Mouse (Mus musculus): Measurements from ENCODE around the gene Zfp382.
"Not testable (repeated sequence)": the region's sequence is repeated elsewhere in the genome, so short reads cannot be mapped to it uniquely, and the experiment has no call there.

Zfp382 gene

GRCm38 (mm10) chr7:30121308-30122187 is at the start of gene Zfp382:
TSS of gene Zfp382 (plus strand) at chr7:30121942.
- peak; percentile 73 to 76 for DNase-seq (ENCODE audit: low spot score in 2 of 2)

DNA sequence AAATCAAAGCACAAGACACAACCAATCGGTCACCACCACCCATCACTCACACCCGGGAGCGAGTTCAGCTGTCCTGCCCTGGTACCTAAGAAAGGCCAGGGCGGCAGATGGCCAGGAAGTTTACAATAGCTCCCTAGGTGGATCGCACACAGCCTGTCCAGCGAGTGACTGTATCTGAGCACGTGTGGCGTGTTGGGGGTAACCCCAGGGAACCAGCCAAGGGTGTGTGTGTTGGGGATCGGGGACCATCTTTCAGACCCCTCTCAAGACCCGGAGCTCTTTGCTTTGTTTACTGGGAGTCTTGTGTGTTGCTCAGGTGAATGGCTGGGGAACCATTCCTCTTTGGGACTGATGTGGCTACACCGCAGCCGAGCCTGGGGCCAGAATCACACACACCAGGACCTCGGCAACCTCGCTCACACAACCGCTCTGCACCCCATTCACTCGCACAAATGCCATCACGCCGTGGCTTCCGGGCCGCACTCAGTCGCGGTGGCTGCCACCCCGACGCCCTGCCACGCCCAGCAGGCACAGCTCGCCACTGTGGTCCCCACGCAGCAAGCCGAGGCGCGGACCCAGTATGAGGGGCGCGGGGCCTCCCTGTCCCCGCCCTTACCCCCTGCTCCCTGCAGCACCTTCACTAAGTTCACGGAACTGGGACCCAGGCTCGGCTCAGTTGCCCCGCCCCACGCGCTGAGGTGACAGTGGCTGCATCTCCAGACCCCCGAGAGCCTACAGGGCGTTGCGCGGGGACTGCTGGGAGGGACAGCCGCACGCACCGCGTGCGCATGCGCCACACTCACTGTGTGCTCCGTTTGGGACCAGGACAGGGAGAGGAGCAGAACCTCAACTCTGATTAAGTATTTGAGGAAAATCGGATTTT is 49.4 kb upstream of the Zfp382 start, which contains the start of gene Zfp82:
Gene Zfp82 (minus strand): TSS at position 755 of the 883 bp plus-strand sequence.
- DNase-seq (ENCODE audit: low spot score in 2 of 2), result peak; percentile 60 to 63

GRCm38 (mm10) chr7:30086524-30086923 is 35.2 kb upstream of the Zfp382 start:
- peak in 1 of 2 experiments; percentile 24 for DNase-seq (ENCODE audit: low spot score in 2 of 2)

GRCm38 (mm10) chr7:30089405-30089804 is 32.3 kb upstream of the Zfp382 start:
- DNase-seq (ENCODE audit: low spot score in 2 of 2), result no peak

DNA sequence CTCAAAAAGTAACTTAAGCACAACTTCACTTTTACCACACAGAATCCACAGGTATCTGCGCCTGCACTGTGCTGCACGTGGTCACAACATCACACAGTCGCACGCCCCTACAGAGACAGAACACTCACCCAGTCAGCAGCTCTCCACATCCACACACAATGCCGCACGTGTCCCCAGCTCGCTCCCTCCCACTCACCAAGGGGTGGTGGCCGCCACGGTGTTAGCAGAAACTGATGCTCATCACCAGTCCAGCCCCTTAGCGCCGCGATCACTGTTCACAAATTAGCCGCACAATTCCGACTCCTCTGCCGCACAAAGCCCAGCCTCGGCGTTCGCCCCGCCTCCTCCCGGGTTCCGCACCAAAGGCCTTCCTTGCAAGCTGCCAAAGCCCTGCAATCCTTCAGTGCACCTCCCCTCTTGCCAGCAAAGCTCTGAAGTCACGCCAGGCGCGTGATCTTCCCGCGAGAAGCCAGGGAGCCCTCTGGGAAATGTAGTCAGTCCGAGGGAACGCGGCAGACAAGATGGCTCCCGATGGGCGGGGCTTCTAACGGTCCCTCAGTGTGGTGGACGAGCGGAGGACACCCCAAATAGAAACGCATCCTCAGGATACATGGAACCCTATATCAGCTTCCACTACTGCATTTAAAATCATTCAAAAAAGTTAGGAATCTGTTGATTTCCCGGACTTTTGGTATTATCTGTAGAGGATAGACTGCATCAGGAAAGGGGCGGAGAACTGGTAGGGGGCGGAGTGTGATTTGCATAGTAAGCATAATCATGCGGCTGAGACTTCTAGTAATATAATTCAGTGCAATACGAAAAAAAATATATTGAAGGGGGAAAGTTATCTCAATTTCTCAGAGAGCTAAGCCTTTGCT is 31.4 kb upstream of the Zfp382 start, which contains the start of the genes Gm26920 and Zfp566:
Gene Gm26920 (minus strand): TSS at position 319 of the 878 bp plus-strand sequence.
Gene Zfp566 (minus strand): TSS at position 436 of the 878 bp plus-strand sequence.
- peak; percentile 85 to 93 for DNase-seq (ENCODE audit: low spot score in 2 of 2)

GRCm38 (mm10) chr7:30090970-30091585 is 30.7 kb upstream of the Zfp382 start:
- DNase-seq (ENCODE audit: low spot score in 2 of 2), result no peak

DNA sequence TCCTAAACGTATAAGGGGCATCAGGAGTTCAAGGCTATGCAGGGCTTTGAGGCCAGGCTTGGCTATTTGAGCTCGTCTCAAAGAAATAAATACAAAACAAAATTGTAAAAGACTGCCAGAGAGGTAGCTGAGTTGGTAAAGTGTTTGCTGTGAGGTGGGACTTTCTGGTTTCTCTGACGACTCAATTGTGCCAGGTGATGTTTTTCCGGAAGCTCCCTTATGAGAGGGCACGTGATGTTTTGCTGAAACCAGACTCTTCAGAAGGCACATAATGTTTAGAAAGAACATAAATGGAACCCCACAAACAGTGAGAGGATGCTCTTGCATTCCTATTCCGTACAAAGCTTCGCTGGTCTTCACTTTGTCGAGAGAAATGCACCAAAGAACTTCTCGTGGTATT is 29.1 kb upstream of the Zfp382 start:
- no peak for DNase-seq (ENCODE audit: low spot score in 2 of 2)

DNA sequence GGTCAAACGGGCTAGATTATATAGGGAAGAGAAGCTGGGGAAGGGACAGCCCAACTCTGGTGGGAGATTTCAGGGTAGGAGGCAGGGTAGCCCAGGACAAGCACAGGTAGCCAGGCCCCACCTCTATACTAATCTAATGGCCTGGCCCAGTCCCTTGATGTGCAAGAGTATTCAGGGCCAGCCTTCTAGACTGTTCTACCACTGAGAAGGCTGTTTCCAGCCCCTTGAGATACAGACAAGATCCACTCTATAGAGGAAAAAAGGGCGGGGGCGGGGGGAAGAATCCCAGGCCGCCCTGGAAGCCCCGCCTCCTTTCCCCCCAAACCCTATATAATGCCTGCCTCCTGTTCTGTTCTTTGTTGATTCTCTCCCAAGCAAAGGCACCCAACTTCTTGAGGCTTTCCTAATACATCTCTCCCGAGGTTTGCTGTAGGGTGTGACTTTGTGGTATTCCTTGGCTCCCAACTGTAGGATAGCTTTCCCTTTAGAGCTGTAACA is 27.8 kb upstream of the Zfp382 start:
- DNase-seq (ENCODE audit: low spot score in 2 of 2), result no peak

GRCm38 (mm10) chr7:30094646-30095429 is 26.9 kb upstream of the Zfp382 start, which contains the start of gene Zfp260:
TSS of gene Zfp260 (plus strand) at chr7:30094777.
- DNase-seq (ENCODE audit: low spot score in 2 of 2), result peak; percentile 80 to 82

- no peak for DNase-seq (ENCODE audit: low spot score in 2 of 2)
These were observed 26.1 kb upstream of the Zfp382 start for GRCm38 (mm10) chr7:30095551-30096125.

DNA sequence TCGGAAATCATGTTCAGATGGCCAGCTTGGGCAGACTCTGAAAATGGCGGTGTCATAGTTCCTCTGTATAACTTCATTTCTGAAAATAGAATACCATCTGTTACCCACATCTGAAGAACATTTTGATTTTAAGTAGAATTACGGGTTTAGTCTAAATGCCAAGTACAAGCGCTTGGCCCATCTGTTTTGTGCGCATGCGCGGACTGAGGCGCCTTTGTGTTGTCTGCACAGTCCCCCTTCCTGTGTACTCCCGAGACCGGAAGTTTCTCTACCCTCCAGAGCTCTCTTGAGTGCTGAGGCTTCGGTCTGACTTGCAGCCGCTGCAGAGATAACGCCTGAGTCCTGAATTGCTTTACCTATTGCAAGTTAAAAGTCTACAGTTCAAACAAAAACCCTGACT is 22.4 kb upstream of the Zfp382 start:
- peak; percentile 58 to 65 for DNase-seq (ENCODE audit: low spot score in 2 of 2)

- no peak for DNase-seq (ENCODE audit: low spot score in 2 of 2)
These were observed 5.7 kb upstream of the Zfp382 start for GRCm38 (mm10) chr7:30116076-30116475.

DNA sequence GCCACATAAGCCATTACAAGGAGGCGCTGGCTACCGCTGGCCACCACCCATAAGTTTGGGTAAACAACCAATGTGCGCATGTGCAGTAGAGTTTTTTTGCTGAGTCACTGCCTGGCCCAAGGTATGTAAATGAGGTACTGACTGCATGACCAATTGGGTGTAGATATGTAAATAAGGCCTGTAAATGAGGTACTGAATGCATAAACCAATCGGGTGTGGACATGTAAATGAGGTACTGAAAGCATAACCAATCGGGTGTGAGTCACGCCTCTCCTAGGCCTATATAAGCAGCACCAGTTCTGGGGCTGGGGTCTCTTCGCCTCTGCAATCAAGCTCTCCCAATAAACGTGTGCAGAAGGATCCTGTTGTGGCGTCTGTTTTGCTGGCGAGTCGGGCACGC is 3.8 kb upstream of the Zfp382 start:
- DNase-seq (ENCODE audit: low spot score in 2 of 2), result not testable (repeated sequence)

DNA sequence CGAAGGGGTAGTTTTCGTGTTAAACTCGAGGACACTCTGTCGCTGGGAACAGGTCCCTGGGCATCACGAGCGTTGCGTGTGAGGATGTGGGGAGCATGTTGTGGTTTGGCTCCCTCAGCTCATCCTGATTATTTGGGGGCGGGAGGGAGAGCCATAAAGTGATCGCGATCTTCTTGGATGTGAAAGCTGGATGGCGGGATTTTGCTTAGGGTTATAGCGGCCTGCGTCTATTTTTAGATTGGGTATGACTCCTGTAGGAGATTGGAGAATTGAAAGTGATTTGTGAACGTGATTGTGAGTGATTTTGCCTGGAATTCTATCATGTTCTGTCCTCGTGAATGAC is 417 bp downstream of the Zfp382 start:
- no peak for DNase-seq (ENCODE audit: low spot score in 2 of 2)

- no peak for DNase-seq (ENCODE audit: low spot score in 2 of 2)
These were observed 8.2 kb downstream of the Zfp382 start for GRCm38 (mm10) chr7:30129900-30130299.

DNA sequence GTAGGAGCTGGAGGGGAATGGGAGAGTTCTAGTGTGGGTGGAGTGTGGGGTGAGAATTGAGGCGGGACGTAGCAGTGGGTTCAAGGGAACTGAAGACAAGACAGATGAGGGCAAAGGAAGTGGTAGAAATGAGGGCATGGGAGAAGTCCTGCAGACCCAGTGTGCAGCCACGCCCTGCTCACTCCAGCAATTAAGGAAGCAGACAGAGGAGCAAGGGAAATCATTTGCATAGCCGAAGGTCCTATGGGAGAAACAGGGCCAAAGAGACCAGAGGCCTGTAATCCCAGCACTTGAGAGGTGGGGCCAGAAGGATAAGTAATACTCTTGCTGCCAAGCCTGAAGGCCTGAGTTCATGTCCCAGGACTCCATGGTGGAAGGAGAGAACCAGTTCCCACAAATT is 10.7 kb downstream of the Zfp382 start:
- DNase-seq (ENCODE audit: low spot score in 2 of 2), result no peak

- DNase-seq (ENCODE audit: low spot score in 2 of 2), result no peak
These were observed 15.1 kb downstream of the Zfp382 start for GRCm38 (mm10) chr7:30136826-30137225.

GRCm38 (mm10) chr7:30143170-30143554 is 21.4 kb downstream of the Zfp382 start:
- DNase-seq (ENCODE audit: low spot score in 2 of 2), result no peak

- DNase-seq (ENCODE audit: low spot score in 2 of 2), result peak; percentile 48 to 67
These were observed 21.9 kb downstream of the Zfp382 start for GRCm38 (mm10) chr7:30143555-30144209.
